Mouse (Mus musculus): ENCODE measurements around the gene Hspa12a.

DNA sequence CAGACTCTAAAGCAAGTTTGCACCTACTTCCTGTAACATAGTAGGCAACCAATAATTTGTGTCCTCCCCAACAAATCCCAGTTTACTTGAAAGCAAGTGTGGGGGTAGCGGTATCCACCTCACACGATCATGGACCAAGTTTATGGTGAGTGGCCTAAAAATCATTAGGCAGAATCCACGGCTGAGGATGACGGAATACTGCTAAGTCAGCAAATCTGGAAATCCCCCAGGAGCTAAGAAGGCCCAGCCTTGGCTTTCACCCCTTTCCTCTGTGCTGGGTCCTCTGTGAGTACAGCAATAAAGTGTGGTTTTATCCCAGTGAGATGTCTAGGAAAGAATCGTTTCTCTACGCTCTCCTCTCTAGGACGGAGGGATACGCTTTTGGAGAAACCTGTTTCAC lies 11.3 kb upstream of the Hspa12a start:
- no peak for TF ChIP-seq CTCF (IDR thresholded peaks at IDR 0.05; ENCODE audit: low read depth, low read length)
- TF ChIP-seq POLR2A (IDR thresholded peaks at IDR 0.05; ENCODE audit: extremely low read depth, insufficient read depth, low read length): no peak
